Mouse (Mus musculus): ENCODE measurements around the gene Cdpf1.
"Not testable (repeated sequence)": the region's sequence is repeated elsewhere in the genome, so short reads cannot be mapped to it uniquely, and the experiment has no call there.

The Cdpf1 gene

GRCm38 (mm10) chr15:85808434-85808833, 3.1 kb downstream of the Cdpf1 start:
- no peak for DNase-seq (ENCODE audit: low spot score in 2 of 2)

DNA sequence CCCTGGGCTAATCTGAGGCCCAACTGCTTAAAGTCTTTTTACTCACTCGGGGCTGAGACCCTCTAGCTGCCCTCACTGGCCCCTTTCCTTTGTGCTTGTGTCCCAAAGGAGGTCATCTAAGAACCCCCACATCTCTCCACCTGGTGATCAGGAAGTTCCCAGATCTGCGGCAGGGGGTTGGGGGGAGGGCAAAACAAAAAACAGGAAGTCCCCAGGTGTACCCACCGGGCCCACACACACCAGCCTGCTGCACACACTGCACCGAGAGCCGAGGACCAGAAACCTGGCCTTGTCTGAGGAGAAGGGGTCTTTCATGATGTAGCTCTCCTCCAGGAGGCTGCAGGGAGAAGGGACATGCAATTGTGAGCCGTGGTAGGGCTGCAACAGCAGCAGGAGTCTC, 3.5 kb downstream of the Cdpf1 start:
- no peak for DNase-seq (ENCODE audit: low spot score in 2 of 2)

- DNase-seq (ENCODE audit: low spot score in 2 of 2), result no peak
Observed at GRCm38 (mm10) chr15:85807404-85807803, 4.1 kb downstream of the Cdpf1 start.

GRCm38 (mm10) chr15:85806886-85807285, 4.6 kb downstream of the Cdpf1 start:
- no peak for DNase-seq (ENCODE audit: low spot score in 2 of 2)

DNA sequence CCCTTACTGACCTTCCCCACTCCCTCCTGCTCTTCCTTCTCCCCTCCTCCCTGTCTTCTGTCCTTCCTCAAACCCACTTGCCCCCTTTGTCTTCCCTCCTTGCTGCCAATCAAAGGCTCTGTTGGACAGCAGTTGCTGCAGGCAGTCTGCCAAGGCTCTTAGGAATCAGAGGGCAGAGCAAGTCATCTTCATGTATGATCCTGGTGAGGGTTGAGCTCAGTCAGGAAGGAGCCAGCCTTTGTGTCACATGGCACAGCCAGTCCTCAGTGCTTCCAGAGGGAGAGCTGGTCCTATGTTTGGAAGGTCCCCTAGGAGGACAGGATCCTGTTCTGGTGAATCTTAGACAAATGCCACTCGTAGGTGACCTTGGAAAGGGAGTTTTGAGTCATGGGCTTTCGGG, 8.6 kb downstream of the Cdpf1 start:
- no peak for DNase-seq (ENCODE audit: low spot score in 2 of 2)

GRCm38 (mm10) chr15:85798676-85799075, 12.8 kb downstream of the Cdpf1 start:
- DNase-seq (ENCODE audit: low spot score in 2 of 2), result no peak

DNA sequence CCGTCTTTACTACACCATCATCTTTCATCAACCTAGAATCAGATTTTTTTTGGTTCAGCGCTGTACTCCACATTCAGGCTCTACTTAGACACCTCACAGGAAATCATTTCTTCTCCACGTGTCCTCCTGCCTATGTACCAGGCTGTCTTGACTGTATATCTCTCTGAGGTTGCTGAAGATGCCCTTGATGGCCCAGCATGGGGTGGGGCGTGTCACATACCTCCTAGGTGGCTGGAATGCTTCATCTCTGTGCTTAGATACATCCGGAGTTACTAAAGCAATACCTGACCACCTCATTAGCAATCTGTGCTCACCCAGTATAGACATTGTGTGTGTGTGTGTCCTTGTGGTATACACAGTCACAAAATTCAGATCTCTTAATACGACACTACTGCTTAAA, 16.0 kb downstream of the Cdpf1 start:
- no peak for DNase-seq (ENCODE audit: low spot score in 2 of 2)

- no peak for DNase-seq (ENCODE audit: low spot score in 2 of 2)
Observed at GRCm38 (mm10) chr15:85792819-85793218, 18.7 kb downstream of the Cdpf1 start.

GRCm38 (mm10) chr15:85791449-85791848, 20.0 kb downstream of the Cdpf1 start:
- DNase-seq (ENCODE audit: low spot score in 2 of 2), result no peak

- no peak for DNase-seq (ENCODE audit: low spot score in 2 of 2)
Observed at GRCm38 (mm10) chr15:85788633-85789032, 22.9 kb downstream of the Cdpf1 start.

DNA sequence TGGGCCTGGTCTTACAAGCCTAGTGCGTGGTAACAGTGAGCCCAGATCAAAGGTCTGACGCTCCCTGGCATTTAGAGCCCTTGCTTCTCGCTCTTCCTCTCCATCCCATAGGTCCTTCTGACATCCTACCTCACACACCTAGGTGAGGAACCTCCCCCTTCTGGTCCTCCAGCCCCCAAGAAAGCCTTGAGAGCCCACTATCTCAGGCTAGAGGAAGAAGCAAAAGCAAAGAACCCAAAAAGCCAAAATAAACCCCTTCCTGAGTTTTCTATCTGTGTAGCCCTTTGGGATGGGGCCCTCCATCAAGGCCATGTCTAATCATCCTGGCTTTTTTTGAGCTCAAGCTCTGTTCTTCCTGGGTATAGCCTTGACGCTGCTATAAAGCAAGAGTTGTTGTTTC, 23.4 kb downstream of the Cdpf1 start:
- no peak for DNase-seq (ENCODE audit: low spot score in 2 of 2)

DNA sequence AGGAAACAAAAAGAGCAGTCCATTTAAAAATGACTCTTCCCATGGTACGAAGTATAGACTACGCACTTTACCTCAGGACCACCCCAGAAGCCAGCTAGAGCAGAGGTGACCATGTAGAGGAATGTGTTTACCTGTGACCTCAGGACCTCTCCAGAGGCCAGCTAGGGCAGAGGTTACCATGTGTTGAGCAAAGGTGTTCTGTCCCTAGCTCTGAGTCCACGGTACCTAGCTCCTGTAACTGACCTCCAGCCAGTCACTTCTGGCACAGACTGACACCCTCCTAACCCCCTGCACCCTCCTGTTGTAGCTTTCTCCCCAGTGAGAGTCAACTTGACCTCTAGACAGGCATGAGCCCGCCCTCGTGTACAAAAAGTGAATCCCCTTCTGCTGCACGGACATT, 24.0 kb downstream of the Cdpf1 start:
- no peak for DNase-seq (ENCODE audit: low spot score in 2 of 2)

- no peak for DNase-seq (ENCODE audit: low spot score in 2 of 2)
Observed at GRCm38 (mm10) chr15:85786711-85787110, 24.8 kb downstream of the Cdpf1 start.

- DNase-seq (ENCODE audit: low spot score in 2 of 2), result no peak
Observed at GRCm38 (mm10) chr15:85784341-85784740, 27.2 kb downstream of the Cdpf1 start.

GRCm38 (mm10) chr15:85783146-85783545, 28.4 kb downstream of the Cdpf1 start:
- no peak for DNase-seq (ENCODE audit: low spot score in 2 of 2)

DNA sequence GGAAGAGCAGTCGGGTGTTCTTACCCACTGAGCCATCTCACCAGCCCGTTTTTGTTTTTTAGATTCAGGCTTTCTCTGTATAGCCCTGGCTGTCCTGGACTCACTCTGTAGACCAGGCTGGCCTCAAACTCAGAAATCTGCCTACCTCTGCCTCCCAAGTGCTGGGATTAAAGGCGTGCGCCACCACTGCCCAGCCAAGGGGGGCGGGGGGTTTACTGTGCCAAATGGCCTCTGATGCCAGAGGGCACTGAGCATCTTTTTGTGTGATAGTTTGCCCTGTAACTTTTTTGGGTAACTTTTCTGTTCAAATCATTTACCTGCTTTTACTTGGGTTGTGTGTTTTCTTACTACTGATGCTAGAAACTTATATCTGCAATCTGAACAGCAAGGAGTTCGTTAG, 32.6 kb downstream of the Cdpf1 start:
- DNase-seq (ENCODE audit: low spot score in 2 of 2), result not testable (repeated sequence)

- no peak for DNase-seq (ENCODE audit: low spot score in 2 of 2)
Observed at GRCm38 (mm10) chr15:85776771-85777170, 34.7 kb downstream of the Cdpf1 start.

- DNase-seq (ENCODE audit: low spot score in 2 of 2), result no peak
Observed at GRCm38 (mm10) chr15:85776241-85776640, 35.3 kb downstream of the Cdpf1 start.

DNA sequence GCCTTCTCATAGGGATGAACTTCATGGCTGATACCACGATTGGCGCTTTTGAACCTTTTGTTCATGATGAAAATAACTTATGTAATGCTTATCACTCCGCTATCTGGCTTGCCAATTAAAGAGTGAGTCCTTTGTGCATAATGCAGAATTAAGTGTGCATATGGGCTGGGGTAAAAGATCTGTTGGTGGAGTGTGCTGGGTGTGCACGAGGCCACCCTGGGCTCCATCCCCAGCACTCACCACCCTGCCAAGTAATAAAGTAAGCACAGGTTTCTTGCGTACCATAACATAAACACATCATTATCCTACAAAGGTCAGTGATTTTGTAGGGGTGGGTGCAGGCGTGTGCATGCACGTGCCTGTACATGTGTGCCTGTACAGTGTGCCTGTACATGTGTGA, 36.5 kb downstream of the Cdpf1 start:
- DNase-seq (ENCODE audit: low spot score in 2 of 2), result no peak

- no peak for DNase-seq (ENCODE audit: low spot score in 2 of 2)
Observed at GRCm38 (mm10) chr15:85774419-85774818, 37.1 kb downstream of the Cdpf1 start.

GRCm38 (mm10) chr15:85772146-85772740, 39.3 kb downstream of the Cdpf1 start:
- DNase-seq (ENCODE audit: low spot score in 2 of 2), result no peak

- DNase-seq (ENCODE audit: low spot score in 2 of 2), result no peak
Observed at GRCm38 (mm10) chr15:85771306-85772121, 40.0 kb downstream of the Cdpf1 start.

- no peak for DNase-seq (ENCODE audit: low spot score in 2 of 2)
Observed at GRCm38 (mm10) chr15:85768991-85769390, 42.5 kb downstream of the Cdpf1 start.

DNA sequence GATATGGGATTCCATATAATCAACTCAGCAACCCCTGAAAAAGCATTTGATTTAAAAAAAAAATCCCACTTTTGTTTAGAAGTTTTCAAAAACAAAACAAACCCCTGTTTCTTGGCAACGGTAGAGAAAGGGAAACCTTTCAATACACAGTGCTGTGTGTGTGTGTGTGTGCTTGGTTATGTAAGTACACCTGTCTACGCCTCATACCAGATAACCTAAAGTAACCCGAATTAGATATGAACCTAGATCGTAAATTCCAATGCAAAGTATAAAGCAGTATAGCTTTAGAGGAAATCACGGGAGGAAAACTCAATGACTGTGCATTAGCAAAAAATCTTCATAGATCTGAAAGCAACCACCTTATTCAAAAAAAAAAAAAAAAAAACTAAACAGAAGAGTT, 44.8 kb downstream of the Cdpf1 start:
- DNase-seq (ENCODE audit: low spot score in 2 of 2), result no peak

Data from spleen, postnatal 4 days (tissue).